Mouse (Mus musculus) heart, adult 18-20 months (tissue): ENCODE data around the gene Gm11758. TPM values are rescaled to one million over a fixed set of nuclear protein-coding genes. Genes with fewer than 3 reads are reported as not detected.
"Not testable (repeated sequence)": the region's sequence is repeated elsewhere in the genome, so short reads cannot be mapped to it uniquely, and the experiment has no call there.

ENCODE experiments used
- DNase-seq, 2 experiments: peaks; one replicate each; pipeline ENCODE4 v3.0.0; 2021 to 2022; ENCODE audit warnings: mixed read lengths in 1 of 2
- long read RNA-seq, 2 experiments: library from polyadenylated mRNA; stranded (forward); transcript quantifications; one replicate each; pipeline ENCODE4 v2.0.0; 2021
- total RNA-seq, 2 experiments: library from RNA; stranded (reverse); gene quantifications; 2 replicates each; pipeline ENCODE4 v1.2.3; 2021

Gene Gm11758
- not detected for total RNA-seq
- long read RNA-seq, experiment 1: 0 reads
- long read RNA-seq, experiment 2: 0 reads

DNA sequence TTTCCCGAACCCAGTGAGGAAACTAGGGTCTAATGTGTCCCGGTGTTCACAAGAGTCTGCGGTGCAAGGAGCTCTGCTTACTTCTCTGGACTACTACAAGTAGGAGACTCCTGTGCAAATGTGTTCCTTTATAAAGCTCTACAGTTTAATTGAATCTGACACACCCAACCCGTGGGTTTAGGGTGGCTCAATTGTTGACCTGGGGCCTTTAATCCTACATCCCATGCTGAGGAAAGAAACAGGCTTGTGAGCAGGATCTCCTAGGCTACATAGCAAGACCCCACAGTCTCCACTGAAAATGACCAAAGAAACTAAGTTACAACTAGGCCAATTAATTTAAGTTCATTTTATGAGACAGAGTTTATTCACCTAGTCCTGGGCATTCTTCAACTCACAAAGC, at the start of gene Gm11758:
TSS of gene Gm11758 (minus strand) at position 101 of the 400 bp plus-strand sequence.
- not testable (repeated sequence) for DNase-seq

- DNase-seq: not testable (repeated sequence)
Observed at GRCm38 (mm10) chr4:73920660-73921059, 44.6 kb upstream of the Gm11758 start, which contains the start of gene Gm11756. TSS of gene Gm11756 (minus strand) at chr4:73920760.

DNA sequence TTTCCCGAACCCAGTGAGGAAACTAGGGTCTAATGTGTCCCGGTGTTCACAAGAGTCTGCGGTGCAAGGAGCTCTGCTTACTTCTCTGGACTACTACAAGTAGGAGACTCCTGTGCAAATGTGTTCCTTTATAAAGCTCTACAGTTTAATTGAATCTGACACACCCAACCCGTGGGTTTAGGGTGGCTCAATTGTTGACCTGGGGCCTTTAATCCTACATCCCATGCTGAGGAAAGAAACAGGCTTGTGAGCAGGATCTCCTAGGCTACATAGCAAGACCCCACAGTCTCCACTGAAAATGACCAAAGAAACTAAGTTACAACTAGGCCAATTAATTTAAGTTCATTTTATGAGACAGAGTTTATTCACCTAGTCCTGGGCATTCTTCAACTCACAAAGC, 29.8 kb upstream of the Gm11758 start, which contains the start of gene Gm13871:
TSS of gene Gm13871 (minus strand) at position 101 of the 400 bp plus-strand sequence.
- DNase-seq: not testable (repeated sequence)

- DNase-seq: not testable (repeated sequence)
Observed at GRCm38 (mm10) chr4:73891012-73891411, 14.9 kb upstream of the Gm11758 start, which contains the start of gene Gm11757. TSS of gene Gm11757 (minus strand) at chr4:73891112.

GRCm38 (mm10) chr4:73826587-73826986, 49.5 kb downstream of the Gm11758 start:
- no peak for DNase-seq

Other genes starting within 250 kb of the Gm11758 start
- gene Gm11236, start 238.1 kb downstream of the Gm11758 start, total RNA-seq: not detected
- not detected for gene Gm11239, start 207.9 kb downstream of the Gm11758 start, total RNA-seq
- not detected for gene Gm428, start 192.8 kb downstream of the Gm11758 start, total RNA-seq
- 1 to 10 TPM in 1 of 2 experiments, under 1 TPM in 1; 0.74 to 1.2 TPM for gene Rasef, start 85.3 kb downstream of the Gm11758 start, total RNA-seq
- not detected for gene Gm11757, start 14.8 kb upstream of the Gm11758 start, total RNA-seq
- not detected for gene Gm13871, start 29.7 kb upstream of the Gm11758 start, total RNA-seq
- 1 to 10 TPM; 5.8 to 6.9 TPM for gene Gm11756, start 44.5 kb upstream of the Gm11758 start, total RNA-seq
- gene 2310002L09Rik, start 74.6 kb upstream of the Gm11758 start, total RNA-seq: 10 to 100 TPM; 53.7 to 59.1 TPM
- gene Frmd3, start 137.2 kb upstream of the Gm11758 start, total RNA-seq: under 1 TPM; 0.12 to 0.23 TPM